Mouse (Mus musculus) brain, embryonic 14.5 days (tissue): ENCODE results near the gene Tpp1.

Source experiments
- CTCF ChIP-seq: fragments of 200-500 bp; IDR thresholded peaks from 2 replicates; pipeline ENCODE4 v1.5.1; 2012; ENCODE audit warnings: inconsistent platforms, mild to moderate bottlenecking, moderate library complexity, borderline replicate concordance; ENCODE audit not compliant: insufficient read depth, insufficient read length; ENCODE audit errors: extremely low read depth
- POLR2A ChIP-seq: fragments of 200-500 bp; IDR thresholded peaks from 2 replicates; pipeline ENCODE4 v1.6.1; 2012; ENCODE audit warnings: mild to moderate bottlenecking, inconsistent platforms, borderline replicate concordance; ENCODE audit not compliant: poor library complexity, insufficient read depth, insufficient read length, severe bottlenecking; ENCODE audit errors: extremely low read depth

DNA sequence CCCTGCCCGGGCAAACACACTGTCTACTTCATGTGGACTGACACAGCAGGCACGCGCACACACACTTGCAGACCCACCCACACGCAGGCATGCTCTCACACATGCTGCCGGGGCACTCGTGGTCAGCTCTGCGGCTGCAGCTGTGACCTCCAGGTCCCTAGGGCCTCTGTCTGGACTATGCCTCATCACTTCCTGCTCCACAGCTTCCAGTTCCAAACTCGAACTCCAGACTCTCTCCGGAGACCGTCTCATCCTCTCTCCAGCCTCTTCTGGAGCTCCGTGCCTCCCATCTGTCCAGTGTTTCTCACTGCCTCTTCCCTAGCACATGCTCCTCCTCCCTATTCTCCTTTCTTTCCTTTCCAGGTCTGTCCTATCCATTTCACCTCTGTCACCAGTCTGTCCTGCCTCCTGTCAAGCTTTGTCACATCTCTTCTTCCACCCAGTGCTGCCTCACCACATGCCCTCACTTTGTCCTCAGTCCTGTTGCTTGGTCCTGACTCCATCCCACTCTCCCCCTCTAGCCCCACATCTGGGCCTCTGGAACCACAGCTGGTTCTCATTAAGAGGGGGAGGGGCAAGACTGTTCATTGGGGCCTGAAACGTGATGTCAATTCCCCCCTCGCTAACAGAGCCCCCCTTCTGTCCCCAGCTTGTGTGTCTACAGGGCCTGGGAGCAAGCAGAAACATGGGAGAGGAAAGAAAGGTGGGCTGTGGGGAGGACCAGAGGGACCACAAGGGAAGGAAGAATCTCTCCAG, 25.9 kb upstream of the Tpp1 start:
- no peak for TF ChIP-seq CTCF
- no peak for TF ChIP-seq POLR2A
